Mouse (Mus musculus): ENCODE data around the gene Sema5b.

Sema5b gene

DNA sequence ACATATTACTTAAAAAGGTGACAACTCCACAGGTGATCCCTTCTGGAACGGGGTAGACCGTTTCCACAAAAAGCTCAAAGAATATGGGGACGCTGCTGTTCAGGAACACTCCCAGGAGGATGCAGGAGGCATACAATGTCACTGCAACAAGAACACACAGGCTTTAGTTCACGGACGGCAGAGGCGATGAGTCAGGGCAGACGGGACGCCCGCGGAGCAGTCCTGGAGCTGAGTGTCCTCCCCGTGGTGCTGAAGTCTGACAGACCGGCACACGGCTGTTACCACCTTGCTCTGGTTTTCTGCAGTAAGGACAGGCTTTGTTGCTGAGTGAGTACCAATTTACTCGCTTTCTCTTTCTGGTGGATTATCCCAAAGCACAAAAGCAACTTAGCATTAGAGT lies 163.9 kb downstream of the Sema5b start:
- DNase-seq (ENCODE audit: low read depth, low spot score), result no peak

DNA sequence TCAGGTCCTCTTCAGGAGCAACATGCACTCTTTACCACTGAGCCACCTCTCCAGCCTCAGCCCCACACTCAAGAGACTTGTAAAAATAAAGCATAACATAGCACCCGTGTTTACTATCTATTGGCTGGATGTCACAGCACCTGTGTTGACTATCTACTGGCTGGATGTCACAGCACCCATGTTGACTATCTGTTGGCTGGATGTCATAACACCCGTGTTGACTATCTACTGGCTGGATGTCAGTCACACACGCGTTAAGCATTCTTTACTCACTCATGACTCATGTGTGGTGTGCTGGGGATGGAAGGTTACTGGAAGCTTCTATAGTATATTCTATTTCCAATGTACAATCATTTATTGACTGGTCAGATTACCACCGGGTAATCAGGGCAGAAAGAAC lies 166.1 kb downstream of the Sema5b start:
- no peak for DNase-seq (ENCODE audit: low read depth, low spot score)

DNA sequence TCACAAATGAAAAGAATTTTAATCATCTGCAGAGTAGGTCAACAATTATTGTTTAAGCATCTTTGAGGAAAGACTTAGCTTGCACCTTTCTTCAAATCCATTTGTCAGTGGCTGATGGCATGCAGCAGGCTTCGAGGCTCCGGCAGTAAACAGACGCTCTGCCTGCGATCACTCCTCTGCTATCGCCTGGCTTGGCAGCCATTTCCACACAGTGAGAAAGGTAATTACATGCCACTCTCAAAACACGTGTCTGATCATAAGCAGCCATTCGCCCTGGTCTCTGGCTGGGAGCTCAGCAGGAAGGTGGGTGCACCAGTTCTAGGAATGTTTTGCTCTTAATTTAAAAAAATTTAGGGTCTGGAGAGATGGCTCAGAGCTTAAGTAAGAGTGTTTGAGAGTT lies 170.1 kb downstream of the Sema5b start:
- DNase-seq (ENCODE audit: low read depth, low spot score), result no peak

DNA sequence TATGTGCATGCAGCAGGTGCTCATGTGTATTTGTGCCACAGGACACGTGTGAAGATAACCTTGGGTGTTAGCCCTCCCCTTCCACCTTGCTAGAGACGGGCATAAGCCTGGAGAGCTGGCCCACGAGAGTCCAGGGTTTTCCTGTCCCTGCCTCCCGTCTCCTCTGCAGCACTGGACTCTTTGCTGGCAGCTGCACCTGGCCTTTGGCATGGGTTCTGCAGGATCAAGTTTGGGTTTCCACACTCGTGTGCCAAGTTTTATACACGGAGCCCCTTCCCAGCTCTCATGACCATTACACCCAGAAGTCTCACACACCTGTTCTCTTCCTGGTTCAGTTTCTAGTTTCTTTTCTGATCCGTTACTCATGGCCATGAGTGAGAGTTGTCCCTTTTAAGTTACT lies 172.7 kb downstream of the Sema5b start:
- DNase-seq (ENCODE audit: low read depth, low spot score), result no peak
